Mouse (Mus musculus) embryonic stem cell, embryonic (primary cell): ENCODE measurements around the gene Cerk.

Experiments used
- CTCF ChIA-PET, 4 experiments: fragments of 300-600 bp in 2 of 4; fragments of 350-600 bp in 2 of 4; sonication (Branson Sonifier 250); formaldehyde crosslinking; loops; one replicate each; lab custom pipeline; 2022; ENCODE audit warnings: inconsistent platforms in 2 of 4; lab: Charles Lee
- POLR2A ChIA-PET, 4 experiments: fragments of 300-600 bp in 2 of 4; fragments of 350-600 bp in 2 of 4; sonication (Branson Sonifier 250); formaldehyde crosslinking; loops; one replicate each; lab custom pipeline; 2022; ENCODE audit warnings: antibody characterized with exemption in 4 of 4, inconsistent platforms in 1 of 4; lab: Charles Lee

Gene Cerk

GRCm38 (mm10) chr15:86219534-86220228, 33.7 kb upstream of the Cerk start:
- POLR2A ChIA-PET: interaction anchor here in 1 of 4 experiments (0.9 kb wide), 1 partner anchor 17 kb away, joined by 5 read pairs; no protein-coding TSS in a partner anchor
- CTCF ChIA-PET: interaction anchor here in 1 of 4 experiments (0.5 kb wide), 1 partner anchor 30 kb away, joined by 6 read pairs; no protein-coding TSS in a partner anchor

DNA sequence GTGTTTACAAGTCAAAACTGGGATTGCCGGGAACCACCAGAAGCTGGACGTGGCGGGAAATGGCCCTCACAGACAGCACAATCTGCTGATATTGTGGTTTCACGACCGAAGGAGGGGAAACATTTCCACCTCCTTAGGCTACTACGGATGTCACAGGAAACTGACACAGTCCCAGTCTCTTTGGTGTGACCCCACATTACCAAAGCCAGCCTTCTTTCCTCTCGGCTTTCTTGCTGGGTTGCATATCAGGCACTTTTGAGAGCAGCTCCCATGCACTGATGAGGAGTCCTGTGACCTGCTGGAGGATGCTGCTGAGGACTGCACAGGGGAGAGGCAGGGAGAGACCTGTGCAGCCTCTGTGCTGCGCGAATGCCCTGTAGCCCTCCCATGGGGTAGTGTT, 30.7 kb upstream of the Cerk start:
- CTCF ChIA-PET: interaction anchor here in 1 of 4 experiments (0.9 kb wide), 1 partner anchor 77 kb away, joined by 3 read pairs; no protein-coding TSS in a partner anchor
- POLR2A ChIA-PET: interaction anchor here in 2 of 4 experiments (1.1 to 4.0 kb wide), 2 partner anchors 12 to 13 kb away, joined by 5 to 33 read pairs; no protein-coding TSS in a partner anchor

DNA sequence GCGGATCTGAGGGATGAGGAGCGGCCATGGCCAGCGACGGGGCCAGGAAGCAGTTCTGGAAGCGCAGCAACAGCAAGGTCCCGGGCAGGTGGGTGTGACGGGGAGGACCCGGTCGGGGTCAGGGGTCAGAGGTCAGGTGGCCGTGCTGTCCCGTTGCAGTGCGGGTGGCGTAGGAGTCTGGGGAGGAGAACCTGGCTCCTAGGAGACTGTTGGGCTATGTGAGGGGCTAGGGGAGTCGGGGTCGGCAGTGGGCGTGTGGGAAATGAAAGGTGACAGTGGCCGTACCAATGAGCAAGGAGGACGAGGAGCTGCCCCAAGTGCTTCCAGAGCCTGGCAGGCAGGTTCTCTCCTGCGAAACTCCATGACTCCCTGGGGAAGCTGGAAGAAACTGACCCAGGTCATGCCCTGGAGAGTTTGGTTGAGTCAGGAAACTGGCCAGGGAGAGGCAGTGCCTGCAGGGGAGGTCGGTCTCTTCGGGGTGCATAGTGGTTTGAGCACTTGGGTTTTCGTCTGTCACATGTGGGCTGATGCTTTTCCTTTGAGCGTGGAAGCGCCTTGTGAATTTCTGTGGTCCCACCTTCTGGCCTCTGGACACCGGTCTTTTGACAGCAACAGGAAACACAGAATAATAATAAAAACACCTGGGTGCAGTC, 28.7 kb upstream of the Cerk start:
- ChIA-PET POLR2A (interaction anchor here in 3 of 4 experiments (0.6 to 4.0 kb wide), 16 partner anchors 10 to 514 kb away, joined by 3 to 33 read pairs (median 4); no protein-coding TSS in a partner anchor), CTCF (interaction anchor here (0.5 to 1.1 kb wide), 5 partner anchors 11 to 80 kb away, joined by 3 to 22 read pairs (median 3); no protein-coding TSS in a partner anchor)

DNA sequence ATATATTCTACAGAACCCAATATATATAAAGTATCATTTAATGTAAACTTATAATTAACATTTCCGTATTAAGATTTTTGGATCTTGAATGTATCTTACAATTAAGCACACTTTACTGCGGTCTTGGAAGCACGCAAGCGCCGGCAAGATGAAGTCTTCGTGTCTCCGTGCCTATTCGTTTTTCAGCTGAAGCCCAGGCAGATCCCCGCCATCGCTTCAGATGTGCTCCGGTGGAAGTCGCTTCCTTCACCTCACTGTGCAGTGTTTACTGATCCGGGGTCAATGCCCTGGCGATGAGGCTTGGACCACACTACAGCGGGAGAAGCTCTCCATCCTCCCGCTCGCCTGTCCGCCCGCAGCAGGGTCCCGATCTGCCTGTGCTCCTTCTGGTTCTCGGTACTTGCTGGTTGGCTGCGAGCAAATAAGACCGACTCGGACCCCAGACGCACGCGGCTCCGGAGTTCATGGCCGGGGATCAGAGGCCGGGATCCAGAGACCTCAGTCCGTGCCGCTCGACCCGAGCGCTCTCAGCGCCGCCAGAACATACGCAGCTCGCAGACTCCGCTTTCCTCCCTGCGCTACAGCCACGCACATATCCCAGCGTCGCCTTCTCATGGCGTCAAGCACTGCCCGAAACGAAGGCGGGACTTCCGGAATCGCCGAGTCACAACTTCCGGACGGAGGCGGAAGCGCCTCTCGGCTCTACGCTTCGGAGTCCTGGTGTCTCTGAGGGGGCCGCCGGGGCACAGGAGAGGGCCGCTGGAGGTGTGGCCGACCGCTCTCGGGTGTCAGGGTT, 28.0 kb upstream of the Cerk start, which contains the start of gene Tbc1d22a:
TSS of gene Tbc1d22a (plus strand) at position 707 of the 796 bp plus-strand sequence.
- ChIA-PET POLR2A (interaction anchor here in 3 of 4 experiments (0.8 to 4.0 kb wide), 20 partner anchors 8 to 382 kb away, joined by 3 to 33 read pairs (median 4); partner anchors contain the start of gene Ttc38 (in 1 of the 3)), CTCF (interaction anchor here (0.5 to 1.3 kb wide), 11 partner anchors 10 to 1304 kb away, joined by 3 to 9 read pairs (median 3); no protein-coding TSS in a partner anchor)

DNA sequence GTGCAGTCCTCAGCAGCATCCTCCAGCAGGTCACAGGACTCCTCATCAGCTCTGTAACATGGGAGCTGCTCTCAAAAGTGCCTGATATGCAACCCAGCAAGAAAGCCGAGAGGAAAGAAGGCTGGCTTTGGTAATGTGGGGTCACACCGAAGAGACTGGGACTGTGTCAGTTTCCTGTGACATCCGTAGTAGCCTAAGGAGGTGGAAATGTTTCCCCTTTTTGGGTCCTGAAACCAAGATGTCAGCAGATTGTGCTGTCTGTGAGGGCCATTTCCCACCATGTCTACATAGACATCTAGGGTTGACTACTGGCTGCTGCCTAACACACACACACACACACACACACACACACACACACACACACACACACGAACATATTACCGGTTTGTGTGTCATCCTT, 26.3 kb upstream of the Cerk start:
- CTCF ChIA-PET: interaction anchor here in 1 of 4 experiments (0.7 kb wide), 1 partner anchor 24 kb away, joined by 6 read pairs; no protein-coding TSS in a partner anchor
- POLR2A ChIA-PET: interaction anchor here in 3 of 4 experiments (0.5 to 3.3 kb wide), 5 partner anchors 8 to 742 kb away, joined by 3 to 26 read pairs (median 4); no protein-coding TSS in a partner anchor

DNA sequence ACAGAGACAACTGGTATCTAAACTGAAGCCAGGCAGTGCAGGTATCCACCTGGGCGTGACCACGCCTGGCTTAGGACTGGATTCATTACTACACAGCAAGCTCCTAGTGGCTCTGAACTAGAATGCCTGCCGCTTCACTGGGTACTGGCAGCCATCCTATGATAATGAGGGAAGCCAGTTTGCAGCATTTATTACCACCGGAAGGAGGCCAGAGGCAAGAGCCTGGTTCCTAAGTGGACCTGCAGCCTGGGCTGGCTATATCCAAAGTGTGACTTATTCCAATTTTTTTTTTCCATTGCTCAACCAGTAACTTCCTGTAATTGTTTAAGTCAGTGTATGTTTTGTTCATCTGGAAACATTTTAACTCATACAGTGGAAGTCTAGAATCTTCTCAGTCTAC, 20.4 kb upstream of the Cerk start:
- ChIA-PET POLR2A (interaction anchor here in 2 of 4 experiments (1.2 to 9.4 kb wide), 3 partner anchors 19 to 40 kb away, joined by 3 to 60 read pairs (median 56); no protein-coding TSS in a partner anchor), CTCF (interaction anchor here in 1 of 4 experiments (1.5 kb wide), 1 partner anchor 66 kb away, joined by 6 read pairs; no protein-coding TSS in a partner anchor)

- ChIA-PET POLR2A (interaction anchor here in 2 of 4 experiments (0.9 to 9.4 kb wide), 12 partner anchors 8 to 39 kb away, joined by 3 to 60 read pairs (median 6); partner anchors contain the start of genes Tbc1d22a (in 2 of the 2) and Cerk (in 1 of the 2)), CTCF (interaction anchor here in 3 of 4 experiments (0.6 to 1.8 kb wide), 7 partner anchors 31 to 75 kb away, joined by 3 to 7 read pairs (median 3); no protein-coding TSS in a partner anchor)
These were observed 19.4 kb upstream of the Cerk start for GRCm38 (mm10) chr15:86205300-86205699.

DNA sequence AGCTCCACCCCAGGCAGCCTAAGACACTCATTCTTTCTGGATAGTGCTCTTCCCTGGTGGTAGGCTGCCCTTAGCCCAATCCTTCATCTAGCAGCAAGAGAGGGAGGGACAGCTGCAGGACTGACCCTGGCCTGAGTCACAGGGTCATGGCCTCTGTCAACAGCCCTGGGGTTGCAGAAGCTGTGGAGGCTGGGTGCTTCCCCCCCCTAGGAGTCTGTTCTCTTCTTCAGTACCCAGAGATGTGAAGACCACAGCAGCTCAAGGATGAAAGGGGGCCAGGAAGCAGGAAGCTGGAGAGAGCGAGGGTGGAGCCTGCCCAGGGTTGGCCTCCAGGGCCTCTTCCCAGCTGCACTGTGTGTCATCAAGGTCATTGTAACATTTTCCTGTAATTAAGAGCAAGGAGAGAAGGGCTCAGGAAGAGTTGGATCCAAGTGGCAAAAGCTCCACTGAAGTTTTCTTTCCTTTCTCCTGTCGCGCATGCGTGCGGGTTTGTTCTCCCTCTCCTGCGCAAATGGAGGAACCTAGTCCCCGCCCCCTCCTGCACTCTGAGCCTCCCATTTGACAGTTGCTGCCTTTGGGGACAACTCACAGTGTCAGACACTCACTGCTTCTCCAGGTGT, 18.1 kb upstream of the Cerk start:
- ChIA-PET CTCF (interaction anchor here (0.7 to 2.6 kb wide), 21 partner anchors 9 to 301 kb away, joined by 3 to 16 read pairs (median 4); partner anchors contain the start of gene Tbc1d22a (in 1 of the 4)), POLR2A (interaction anchor here in 3 of 4 experiments (0.6 to 9.4 kb wide), 32 partner anchors 8 to 345 kb away, joined by 3 to 60 read pairs (median 4); partner anchors contain the start of genes Tbc1d22a (in 2 of the 3), Cerk (in 1 of the 3) and Gtse1 (in 1 of the 3))

DNA sequence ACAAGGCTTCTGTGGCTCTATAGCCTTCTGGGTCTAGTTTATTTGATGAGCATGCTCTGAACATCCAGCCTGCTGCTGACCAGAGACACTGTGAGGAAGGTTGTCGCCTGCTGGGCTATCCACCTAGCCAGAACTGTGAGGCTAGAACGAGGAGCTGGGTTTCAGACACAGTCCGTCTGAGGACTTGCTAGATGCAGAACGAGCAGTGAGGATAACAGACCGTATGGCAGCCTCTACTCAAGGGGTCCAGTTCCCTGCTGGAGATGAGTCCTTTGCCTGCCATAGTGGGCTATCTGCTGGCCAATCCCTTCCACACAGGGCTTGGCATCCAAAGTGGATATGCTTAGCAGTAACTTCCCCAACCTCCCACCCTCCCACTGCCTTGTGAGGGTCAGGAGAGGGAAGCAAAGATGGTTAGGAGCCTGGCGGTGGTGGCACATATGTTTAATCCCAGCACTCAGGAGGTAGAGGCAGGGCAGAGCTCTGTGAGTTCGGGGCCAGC, 17.4 kb upstream of the Cerk start:
- ChIA-PET POLR2A (interaction anchor here in 3 of 4 experiments (0.6 to 9.4 kb wide), 29 partner anchors 8 to 820 kb away, joined by 3 to 60 read pairs (median 4); partner anchors contain the start of genes Tbc1d22a (in 2 of the 3) and Cdpf1 (in 1 of the 3)), CTCF (interaction anchor here in 3 of 4 experiments (0.8 to 2.6 kb wide), 15 partner anchors 8 to 149 kb away, joined by 3 to 16 read pairs (median 4); partner anchors contain the start of gene Tbc1d22a (in 1 of the 3))

DNA sequence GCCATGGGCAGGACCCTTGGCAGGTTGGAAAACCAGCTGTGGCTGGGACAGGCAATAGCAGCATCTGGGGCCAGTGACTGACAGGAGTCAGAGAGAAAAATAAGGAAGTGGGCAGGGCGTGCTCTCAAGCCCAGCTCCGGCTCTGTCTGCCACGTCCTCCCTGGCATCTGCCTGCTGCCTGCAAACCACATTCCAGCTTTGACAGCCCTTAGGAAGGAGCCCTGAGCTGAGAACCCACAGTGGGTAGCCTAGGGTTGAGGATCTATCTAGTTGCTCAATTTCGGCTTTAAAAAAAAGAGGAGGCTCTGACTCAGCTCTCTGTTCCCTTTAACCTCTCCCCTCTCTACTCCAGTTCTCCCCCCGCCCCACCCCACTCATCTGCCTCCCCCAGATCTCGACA, 16.7 kb upstream of the Cerk start:
- POLR2A ChIA-PET: interaction anchor here in 2 of 4 experiments (0.7 to 9.4 kb wide), 20 partner anchors 8 to 821 kb away, joined by 3 to 60 read pairs (median 6); partner anchors contain the start of gene Tbc1d22a (in 2 of the 2)
- CTCF ChIA-PET: interaction anchor here in 2 of 4 experiments (0.6 to 2.6 kb wide), 6 partner anchors 11 to 65 kb away, joined by 3 to 8 read pairs (median 4); no protein-coding TSS in a partner anchor

DNA sequence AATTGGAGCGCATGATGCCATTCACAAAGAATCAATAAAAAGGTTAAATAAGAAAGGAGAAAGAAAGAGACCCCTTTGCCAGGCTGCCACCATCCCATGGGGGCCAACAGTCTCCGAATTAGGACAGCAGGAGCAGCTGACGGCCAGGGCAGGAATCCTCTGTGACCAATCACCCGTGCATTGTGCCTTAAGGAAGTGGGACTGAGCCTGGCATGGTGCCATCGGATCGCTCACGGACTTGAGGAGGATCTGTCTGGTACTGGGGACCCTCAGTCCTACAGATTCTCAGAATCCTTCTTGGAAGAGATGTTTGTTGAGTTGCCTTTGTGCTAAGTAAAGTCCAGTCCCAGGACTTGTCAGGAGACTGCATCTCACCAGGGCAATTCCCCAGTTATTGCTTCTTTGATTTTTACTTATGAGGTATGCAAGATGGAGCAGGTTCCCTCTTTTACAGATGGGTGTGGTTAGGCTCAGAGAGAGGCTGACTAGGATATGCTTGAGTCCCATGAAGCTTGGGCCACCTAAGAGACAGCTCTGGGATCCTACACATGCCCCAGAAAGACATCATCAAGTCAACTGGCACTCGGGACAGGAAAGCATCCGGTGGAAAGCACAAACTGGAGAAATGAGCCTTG, 15.9 kb upstream of the Cerk start:
- ChIA-PET POLR2A (interaction anchor here in 2 of 4 experiments (0.9 to 9.4 kb wide), 13 partner anchors 8 to 62 kb away, joined by 3 to 60 read pairs (median 6); partner anchors contain the start of gene Tbc1d22a (in 2 of the 2)), CTCF (interaction anchor here in 2 of 4 experiments (0.6 to 2.6 kb wide), 6 partner anchors 31 to 76 kb away, joined by 3 to 8 read pairs (median 4); no protein-coding TSS in a partner anchor)

DNA sequence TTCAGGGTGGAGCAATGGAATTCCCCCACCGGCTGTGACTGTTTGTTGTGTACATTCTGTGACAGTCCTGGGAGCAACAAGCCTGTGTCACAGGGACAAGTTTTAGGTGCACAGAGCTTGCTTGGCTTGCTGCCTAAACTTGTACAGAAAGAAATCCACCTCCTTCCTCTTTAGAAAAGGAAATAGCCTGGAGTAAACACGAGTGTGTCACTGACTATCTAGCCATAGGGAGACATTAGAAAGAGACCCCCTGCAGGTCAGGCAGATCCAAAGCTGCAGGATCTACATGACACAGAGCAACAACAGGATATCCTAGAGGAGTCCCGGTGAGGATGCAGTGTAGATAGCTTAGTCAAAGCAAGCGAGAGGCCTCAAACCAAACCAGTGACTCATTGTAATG, 15.2 kb upstream of the Cerk start:
- CTCF ChIA-PET: interaction anchor here in 1 of 4 experiments (0.9 to 2.5 kb wide), 2 partner anchors 39 to 61 kb away, joined by 3 to 7 read pairs; no protein-coding TSS in a partner anchor
- POLR2A ChIA-PET: interaction anchor here in 3 of 4 experiments (0.6 to 9.4 kb wide), 8 partner anchors 9 to 390 kb away, joined by 3 to 60 read pairs (median 9); partner anchors contain the start of gene Cdpf1 (in 1 of the 3)

GRCm38 (mm10) chr15:86200169-86200568, 14.2 kb upstream of the Cerk start:
- CTCF ChIA-PET: interaction anchor here in 1 of 4 experiments (0.7 kb wide), 1 partner anchor 142 kb away, joined by 26 read pairs; no protein-coding TSS in a partner anchor
- POLR2A ChIA-PET: interaction anchor here (0.6 to 9.4 kb wide), 12 partner anchors 11 to 389 kb away, joined by 3 to 60 read pairs (median 4); partner anchors contain the start of gene Cdpf1 (in 1 of the 4)

GRCm38 (mm10) chr15:86199482-86199881, 13.5 kb upstream of the Cerk start:
- POLR2A ChIA-PET: interaction anchor here (0.6 to 9.4 kb wide), 10 partner anchors 9 to 180 kb away, joined by 3 to 60 read pairs (median 4); no protein-coding TSS in a partner anchor
- CTCF ChIA-PET: interaction anchor here in 1 of 4 experiments (0.7 kb wide), 1 partner anchor 60 kb away, joined by 13 read pairs; no protein-coding TSS in a partner anchor

GRCm38 (mm10) chr15:86199052-86199451, 13.1 kb upstream of the Cerk start:
- POLR2A ChIA-PET: interaction anchor here in 2 of 4 experiments (1.0 to 9.4 kb wide), 6 partner anchors 10 to 32 kb away, joined by 3 to 56 read pairs (median 3); no protein-coding TSS in a partner anchor
- CTCF ChIA-PET: interaction anchor here in 2 of 4 experiments (0.7 to 0.8 kb wide), 2 partner anchors 60 to 157 kb away, joined by 3 to 13 read pairs; no protein-coding TSS in a partner anchor
